Mouse (Mus musculus) CH12.LX (cell line): ENCODE measurements at regions not wholly inside any gene's neighbourhood (a gene's known extent, or its start where the extent isn't known, plus 50 kb on each side); places are given as distances from the start of the nearest gene placed in this dataset.

Experiments used
- BHLHE40 ChIP-seq: IDR thresholded peaks from 2 replicates; pipeline ENCODE4 v1.6.1; 2011; ENCODE audit warnings: mild to moderate bottlenecking, low read depth, low read length, improper control_type of control experiment
- CTCF ChIP-seq, 2 experiments: IDR thresholded peaks in 1 of 2; conservative IDR thresholded peaks in 1 of 2; 2 replicates each; pipeline ENCODE4 v1.5.1; 2011 to 2012; ENCODE audit warnings: low read depth in 2 of 2, low read length in 2 of 2, improper control_type of control experiment in 1 of 2, inconsistent platforms in 1 of 2, mild to moderate bottlenecking in 1 of 2, moderate library complexity in 1 of 2
- E2F4 ChIP-seq: IDR thresholded peaks from 2 replicates; pipeline ENCODE4 v1.6.1; 2011; ENCODE audit warnings: low read depth, low read length, improper control_type of control experiment; ENCODE audit not compliant: insufficient replicate concordance
- ETS1 ChIP-seq: conservative IDR thresholded peaks from 2 replicates; pipeline ENCODE4 v1.6.1; 2012; ENCODE audit warnings: low read depth, mild to moderate bottlenecking, inconsistent platforms, low read length, improper control_type of control experiment, moderate library complexity
- JUN ChIP-seq: IDR thresholded peaks from 2 replicates; pipeline ENCODE4 v1.6.1; 2011; ENCODE audit warnings: low read depth, mild to moderate bottlenecking, low read length, improper control_type of control experiment, moderate library complexity; ENCODE audit not compliant: insufficient read depth
- MAX ChIP-seq: IDR thresholded peaks from 2 replicates; pipeline ENCODE4 v1.6.1; 2011; ENCODE audit warnings: low read length, improper control_type of control experiment
- PAX5 ChIP-seq: IDR thresholded peaks from 2 replicates; pipeline ENCODE4 v1.6.1; 2012; ENCODE audit warnings: low read length, inconsistent platforms, mixed read lengths
- POLR2A ChIP-seq: IDR thresholded peaks from 2 replicates; pipeline ENCODE4 v1.6.1; 2011; ENCODE audit warnings: low read depth, mild to moderate bottlenecking, improper control_type of control experiment, low read length
- ZNF384 ChIP-seq: IDR thresholded peaks from 2 replicates; pipeline ENCODE4 v1.6.1; 2012; ENCODE audit warnings: low read depth, low read length, improper control_type of control experiment, inconsistent platforms

DNA sequence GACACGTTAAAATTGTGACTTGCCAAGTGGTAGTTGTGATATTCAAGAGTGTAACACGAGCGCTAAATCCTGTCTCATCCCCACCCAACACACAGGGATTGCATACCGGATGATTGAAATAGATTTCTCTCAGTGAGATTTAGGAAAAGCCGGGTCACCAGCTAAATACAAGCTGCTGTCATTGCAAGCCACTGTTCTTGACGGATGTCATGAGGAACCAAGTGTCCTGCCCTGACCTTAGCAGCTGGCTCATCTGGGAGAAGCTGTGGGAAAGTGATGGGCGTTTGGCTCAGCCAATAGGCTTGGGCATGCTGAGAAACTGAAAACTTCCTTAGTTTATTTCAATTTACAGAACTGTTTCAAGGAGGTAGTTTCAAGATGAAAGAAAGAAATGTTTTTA is 164.4 kb upstream of the Jmjd1c start:
- TF ChIP-seq CTCF (conservative IDR thresholded peaks at IDR 0.05 in 1 of 2, IDR thresholded peaks at IDR 0.05 in 1 of 2; ENCODE audit: low read depth in 2 of 2, low read length in 2 of 2) (no peak), BHLHE40 (no peak), ZNF384 (no peak), MAX (no peak), POLR2A (no peak), E2F4 (no peak), PAX5 (no peak), JUN (no peak), ETS1 (no peak)
